Mouse (Mus musculus) forebrain, embryonic 15.5 days (tissue): Measurements from ENCODE around the gene Flywch1. TPM values are rescaled to one million over a fixed set of nuclear protein-coding genes. Genes with fewer than 3 reads are reported as not detected.

Experiments
- ATAC-seq: fragments of 200-750 bp; cut with Nextera tagmentation; replicated peaks from 2 replicates; pipeline ENCODE4 v1.8.0; 2017; ENCODE audit warnings: mild to moderate bottlenecking, moderate TSS enrichment, moderate library complexity
- H3K27ac ChIP-seq: fragments of 300-500 bp; sonication (generic); replicated peaks from 2 replicates; pipeline ENCODE4 v1.5.1; 2015; ENCODE audit warnings: mild to moderate bottlenecking, inconsistent platforms
- H3K27me3 ChIP-seq: fragments of 300-500 bp; sonication (generic); 2 replicates; pipeline ENCODE4 v1.6.1; 2015; ENCODE audit warnings: inconsistent platforms
- H3K36me3 ChIP-seq: fragments of 300-500 bp; sonication (generic); 2 replicates; pipeline ENCODE4 v1.6.1; 2015; ENCODE audit warnings: mild to moderate bottlenecking, inconsistent platforms
- H3K4me1 ChIP-seq: fragments of 300-500 bp; sonication (generic); 2 replicates; pipeline ENCODE4 v1.6.1; 2015; ENCODE audit warnings: inconsistent platforms
- H3K4me2 ChIP-seq: fragments of 300-500 bp; sonication (generic); replicated peaks from 2 replicates; pipeline ENCODE4 v1.6.1; 2015; ENCODE audit warnings: mild to moderate bottlenecking, inconsistent platforms
- H3K4me3 ChIP-seq: fragments of 300-500 bp; sonication (generic); 2 replicates; pipeline ENCODE4 v1.5.1; 2015; ENCODE audit warnings: mild to moderate bottlenecking, inconsistent platforms
- H3K9ac ChIP-seq: fragments of 300-500 bp; sonication (generic); replicated peaks from 2 replicates; pipeline ENCODE4 v1.6.1; 2015; ENCODE audit warnings: mild to moderate bottlenecking, inconsistent platforms
- H3K9me3 ChIP-seq: fragments of 300-500 bp; sonication (generic); 2 replicates; pipeline ENCODE4 v1.6.1; 2016; ENCODE audit warnings: inconsistent platforms
- WGBS: fragments of 180-500 bp; shearing (Covaris S2); methylation state at CpG from one replicate; pipeline ENCODE4 v1.1.7; 2015; ENCODE audit warnings: mixed read lengths; 5-methylcytosine and 5-hydroxymethylcytosine counted together
- polyA plus RNA-seq: library from polyadenylated mRNA; unstranded; fragments of >200 nt; fragmentation: Nextera tagmentation; extraction: Ambion mirVana; gene quantifications from 2 replicates; pipeline ENCODE4 v1.2.1, GENCODE M21; 2015

Gene Flywch1
- polyA plus RNA-seq, 1 experiment from 2014 or later = 162 TPM

GRCm38 (mm10) chr17:23740598-23741021 lies 30.8 kb downstream of the Flywch1 start, which contains the start of gene Paqr4:
Paqr4 (minus strand) TSS chr17:23740867.
- H3K9me3 ChIP-seq = no peaks in the 10 kb centered on the region
- 7% methylated on average over 13 of the region's 13 CpGs for whole genome bisulfite sequencing
- no peak for ATAC-seq
- peak within 1 kb of the TSS; percentile 78 for H3K27ac ChIP-seq
- H3K4me1 ChIP-seq = peaks cover 46% of the 10 kb centered on the region
- H3K4me3 ChIP-seq = peak within 1 kb of the TSS; percentile 89
- H3K27me3 ChIP-seq = peaks cover 51% of the 10 kb centered on the region
- peak within 1 kb of the TSS; percentile 78 for H3K9ac ChIP-seq
- H3K4me2 ChIP-seq = peak within 1 kb of the TSS; percentile 94
- H3K36me3 ChIP-seq = peaks cover 13% of the 10 kb centered on the region

- H3K27me3 ChIP-seq = peaks cover 47% of the 10 kb centered on the region
Measured at GRCm38 (mm10) chr17:23740136-23740584, 31.2 kb downstream of the Flywch1 start.

GRCm38 (mm10) chr17:23739202-23740135 lies 31.9 kb downstream of the Flywch1 start:
- Histone ChIP-seq H3K36me3 (peaks cover 13% of the 10 kb centered on the region), H3K4me2 (peak overlapping the region; percentile 94), H3K27me3 (peaks cover 40% of the 10 kb centered on the region), H3K9ac (peak overlapping the region; percentile 78), H3K4me1 (peaks cover 35% of the 10 kb centered on the region), H3K9me3 (no peaks in the 10 kb centered on the region), H3K4me3 (peak overlapping the region; percentile 89), H3K27ac (peak overlapping the region; percentile 78)
- under 1% methylated on average over 48 of the region's 48 CpGs for WGBS
- peak; percentile 34 for ATAC-seq

More at GRCm38 (mm10) chr17:23740136-23740584, 31.2 kb downstream of the Flywch1 start:
- peak; percentile 86 for ATAC-seq
- H3K9me3 ChIP-seq = no peaks in the 10 kb centered on the region
- peak overlapping the region; percentile 94 for H3K4me2 ChIP-seq
- peaks cover 13% of the 10 kb centered on the region for H3K36me3 ChIP-seq
- under 1% methylated on average over 45 of the region's 46 CpGs for WGBS
- peak overlapping the region; percentile 78 for H3K9ac ChIP-seq
- peak overlapping the region; percentile 78 for H3K27ac ChIP-seq
- H3K4me3 ChIP-seq = peak overlapping the region; percentile 89
- peaks cover 42% of the 10 kb centered on the region for H3K4me1 ChIP-seq

GRCm38 (mm10) chr17:23738836-23739201 lies 32.6 kb downstream of the Flywch1 start:
- Histone ChIP-seq H3K36me3 (peaks cover 13% of the 10 kb centered on the region), H3K27me3 (peaks cover 33% of the 10 kb centered on the region), H3K4me2 (peak overlapping the region; percentile 94), H3K9ac (peak overlapping the region; percentile 78), H3K27ac (0 out of 2 replicates have a peak overlapping the region, but pooled peaks have one; percentile 78), H3K9me3 (no peaks in the 10 kb centered on the region), H3K4me1 (peaks cover 35% of the 10 kb centered on the region), H3K4me3 (peak overlapping the region; percentile 89)
- 24% methylated on average over 2 of the region's 2 CpGs for WGBS
- ATAC-seq = no peak

- 62% methylated on average over 15 of the region's 15 CpGs for WGBS
Measured at GRCm38 (mm10) chr17:23737493-23738445, 33.6 kb downstream of the Flywch1 start.

GRCm38 (mm10) chr17:23734341-23734740 lies 37.1 kb downstream of the Flywch1 start:
- Histone ChIP-seq H3K4me1 (peaks cover 17% of the 10 kb centered on the region), H3K9me3 (no peaks in the 10 kb centered on the region), H3K4me3 (no peak overlapping the region), H3K27ac (no peak overlapping the region), H3K27me3 (no peaks in the 10 kb centered on the region), H3K36me3 (peaks cover 13% of the 10 kb centered on the region), H3K9ac (no peak overlapping the region), H3K4me2 (no peak overlapping the region)
- ATAC-seq = no peak
- WGBS = 36% methylated on average over 1 of the region's 1 CpGs

More at GRCm38 (mm10) chr17:23737493-23738445, 33.6 kb downstream of the Flywch1 start:
- peaks cover 23% of the 10 kb centered on the region for H3K27me3 ChIP-seq
- H3K4me2 ChIP-seq = peak overlapping the region; percentile 94
- H3K27ac ChIP-seq = no peak overlapping the region
- peaks cover 13% of the 10 kb centered on the region for H3K36me3 ChIP-seq
- H3K4me1 ChIP-seq = peaks cover 35% of the 10 kb centered on the region
- 0 out of 2 replicates have a peak overlapping the region, but pooled peaks have one; percentile 89 for H3K4me3 ChIP-seq
- no peak for ATAC-seq
- no peaks in the 10 kb centered on the region for H3K9me3 ChIP-seq
- no peak overlapping the region for H3K9ac ChIP-seq

GRCm38 (mm10) chr17:23730441-23730840 lies 41.0 kb downstream of the Flywch1 start:
- no peaks in the 10 kb centered on the region for H3K27me3 ChIP-seq
- H3K4me1 ChIP-seq = peaks cover 14% of the 10 kb centered on the region
- no peak overlapping the region for H3K9ac ChIP-seq
- H3K36me3 ChIP-seq = no peaks in the 10 kb centered on the region; the same call in 1 of the 2 replicates
- ATAC-seq = no peak
- 87% methylated on average over 1 of the region's 1 CpGs for WGBS
- no peak overlapping the region for H3K4me3 ChIP-seq
- H3K4me2 ChIP-seq = no peak overlapping the region
- no peaks in the 10 kb centered on the region for H3K9me3 ChIP-seq
- H3K27ac ChIP-seq = no peak overlapping the region

- Histone ChIP-seq H3K9ac (peak overlapping the region; percentile 62), H3K27me3 (no peaks in the 10 kb centered on the region), H3K4me2 (peak overlapping the region; percentile 88), H3K4me1 (peaks cover 14% of the 10 kb centered on the region), H3K9me3 (no peaks in the 10 kb centered on the region), H3K36me3 (no peaks in the 10 kb centered on the region), H3K27ac (peak overlapping the region; percentile 61), H3K4me3 (peak overlapping the region; percentile 97)
- WGBS = under 1% methylated on average over 20 of the region's 20 CpGs
- ATAC-seq = peak; percentile 74
Measured at GRCm38 (mm10) chr17:23726758-23727142, 44.7 kb downstream of the Flywch1 start.

GRCm38 (mm10) chr17:23725999-23726757 lies 45.2 kb downstream of the Flywch1 start, which contains the start of gene Pkmyt1:
Pkmyt1 (plus strand) TSS chr17:23726336.
- Histone ChIP-seq H3K27ac (peak within 1 kb of the TSS; percentile 65), H3K9ac (peak within 1 kb of the TSS; percentile 67), H3K36me3 (no peaks in the 10 kb centered on the region), H3K4me1 (peaks cover 14% of the 10 kb centered on the region), H3K9me3 (no peaks in the 10 kb centered on the region), H3K27me3 (no peaks in the 10 kb centered on the region), H3K4me3 (peak within 1 kb of the TSS; percentile 97), H3K4me2 (peak within 1 kb of the TSS; percentile 88)
- ATAC-seq = peak; percentile 95
- WGBS = 1% methylated on average over 72 of the region's 73 CpGs

GRCm38 (mm10) chr17:23725477-23725876 lies 45.9 kb downstream of the Flywch1 start:
- H3K27ac ChIP-seq = peak overlapping the region; percentile 65

More at GRCm38 (mm10) chr17:23725477-23725876, 45.9 kb downstream of the Flywch1 start:
- peaks cover 14% of the 10 kb centered on the region for H3K4me1 ChIP-seq
- no peaks in the 10 kb centered on the region for H3K36me3 ChIP-seq
- no peaks in the 10 kb centered on the region for H3K27me3 ChIP-seq
- peak overlapping the region; percentile 97 for H3K4me3 ChIP-seq
- WGBS = 68% methylated on average over 4 of the region's 4 CpGs
- peak overlapping the region; percentile 88 for H3K4me2 ChIP-seq
- no peak for ATAC-seq
- peak overlapping the region; percentile 67 for H3K9ac ChIP-seq
- no peaks in the 10 kb centered on the region for H3K9me3 ChIP-seq
